Mouse (Mus musculus) C2C12 (cell line): ENCODE data around the gene Olfr519. TPM values are rescaled to one million over a fixed set of nuclear protein-coding genes. Genes with fewer than 3 reads are reported as not detected.

Experiments
- H3K27me3 ChIP-seq: one replicate; pipeline ENCODE4 v1.6.1; 2011; ENCODE audit not compliant: control insufficient read depth, insufficient read depth, insufficient read length
- H3K36me3 ChIP-seq: one replicate; pipeline ENCODE4 v1.6.1; 2011; ENCODE audit not compliant: control insufficient read depth, insufficient read depth
- H3K4me3 ChIP-seq: one replicate; pipeline ENCODE4 v1.5.1; 2011; ENCODE audit warnings: mild to moderate bottlenecking, control low read depth; ENCODE audit not compliant: poor library complexity, insufficient read depth, severe bottlenecking
- H3K79me2 ChIP-seq: one replicate; pipeline ENCODE4 v1.6.1; 2011; ENCODE audit not compliant: control insufficient read depth, insufficient read depth
- H3K79me3 ChIP-seq: one replicate; pipeline ENCODE4 v1.6.1; 2011; ENCODE audit warnings: low read depth, control low read depth
- H3ac ChIP-seq: one replicate; pipeline ENCODE3; 2011; ENCODE audit warnings: low read depth; ENCODE audit not compliant: control insufficient read depth, insufficient read length
- CEBPB ChIP-seq: IDR thresholded peaks from one replicate; pipeline ENCODE4 v1.6.1; 2011; ENCODE audit warnings: low read depth, mild to moderate bottlenecking, control low read depth, moderate library complexity
- CTCF ChIP-seq: IDR thresholded peaks from one replicate; pipeline ENCODE4 v1.5.1; 2011; ENCODE audit not compliant: control insufficient read depth, insufficient read depth, insufficient read length
- FOSL1 ChIP-seq: IDR thresholded peaks from one replicate; pipeline ENCODE4 v1.8.0; 2011; ENCODE audit warnings: mild to moderate bottlenecking, low read length; ENCODE audit not compliant: poor library complexity, insufficient read depth, severe bottlenecking
- MAX ChIP-seq: IDR thresholded peaks from one replicate; pipeline ENCODE4 v1.6.1; 2011; ENCODE audit warnings: mild to moderate bottlenecking, control low read depth
- MYOD1 ChIP-seq: IDR thresholded peaks from one replicate; pipeline ENCODE4 v1.6.1; 2011; ENCODE audit warnings: low read depth; ENCODE audit not compliant: control insufficient read depth, insufficient read length
- MYOG ChIP-seq: IDR thresholded peaks from one replicate; pipeline ENCODE4 v1.6.1; 2011; ENCODE audit not compliant: control insufficient read depth, insufficient read length; ENCODE audit errors: extremely low read depth
- USF1 ChIP-seq: IDR thresholded peaks from one replicate; pipeline ENCODE4 v1.6.1; 2011; ENCODE audit warnings: low read depth, mild to moderate bottlenecking, control low read depth, moderate library complexity
- polyA plus RNA-seq: library from polyadenylated mRNA; unstranded; fragments of >200 nt; fragmentation: generic; extraction: Trizol; gene quantifications from one replicate; pipeline ENCODE4 v1.2.1, GENCODE M21; 2012; ENCODE audit warnings: missing spikeins

Gene Olfr519
- polyA plus RNA-seq, 1 experiment, result not detected

DNA sequence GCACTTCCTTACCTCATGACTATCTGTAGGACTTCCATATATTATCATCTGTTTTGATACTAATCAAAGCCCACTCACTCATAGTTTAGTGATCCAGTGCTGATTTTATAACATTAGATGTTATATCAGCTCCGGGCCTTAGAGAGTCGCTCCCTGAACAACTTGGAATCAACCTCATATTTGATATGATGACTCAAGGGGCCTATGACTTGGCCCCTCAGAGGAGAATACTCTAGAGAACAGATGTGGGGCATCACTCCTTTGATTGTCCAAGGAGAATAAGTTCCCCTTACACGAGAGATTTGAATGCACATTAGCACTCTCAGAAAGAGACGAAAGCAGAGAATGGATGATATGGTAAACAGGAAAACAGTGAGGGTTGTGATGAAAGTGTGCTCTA lies 9.3 kb downstream of the Olfr519 start, which contains the start of gene Olfr518:
Olfr518 (minus strand) TSS at position 101 of the 400 bp plus-strand sequence.
- Histone ChIP-seq H3K36me3 (no peaks in the 10 kb centered on the region), H3K79me2 (no peaks in the 10 kb centered on the region), H3K79me3 (no peaks in the 10 kb centered on the region), H3K27me3 (no peaks in the 10 kb centered on the region), H3ac (no peak within 1 kb of the TSS), H3K4me3 (no peak within 1 kb of the TSS)
- TF ChIP-seq CEBPB, result no peak
- no peak for TF ChIP-seq MAX
- no peak for TF ChIP-seq FOSL1
- no peak for TF ChIP-seq CTCF
- no peak for TF ChIP-seq MYOG
- TF ChIP-seq MYOD1, result no peak
- TF ChIP-seq USF1, result no peak

- Histone ChIP-seq H3K79me2 (no peaks in the 10 kb centered on the region), H3K4me3 (no peak within 1 kb of the TSS), H3K27me3 (no peaks in the 10 kb centered on the region), H3K79me3 (no peaks in the 10 kb centered on the region), H3K36me3 (no peaks in the 10 kb centered on the region), H3ac (no peak within 1 kb of the TSS)
- TF ChIP-seq MYOG (no peak), USF1 (no peak), MYOD1 (no peak), CEBPB (no peak), MAX (no peak), FOSL1 (no peak), CTCF (no peak)
Observed at GRCm38 (mm10) chr7:108872279-108872678, 21.9 kb downstream of the Olfr519 start, which contains the start of gene Olfr517. TSS of gene Olfr517 (minus strand) at chr7:108872379.

DNA sequence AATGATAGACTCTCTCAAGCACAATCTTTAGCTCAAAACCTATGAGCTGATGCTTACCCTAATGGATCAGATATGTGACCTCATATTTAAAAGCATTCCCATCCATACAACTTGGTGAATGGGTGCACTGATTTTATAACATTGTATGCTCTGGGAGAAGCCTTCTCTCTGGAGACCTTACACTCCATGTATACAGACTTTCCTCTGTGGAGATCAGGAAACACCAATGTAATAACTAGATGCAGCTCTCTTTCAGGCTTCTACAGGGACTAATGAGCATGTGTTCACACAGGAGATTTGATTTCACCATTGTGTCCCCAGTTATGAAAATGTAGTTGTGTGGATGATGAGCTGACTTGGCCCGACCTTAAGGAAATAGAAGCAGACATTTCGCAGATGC lies 43.8 kb downstream of the Olfr519 start, which contains the start of gene Olfr516:
Olfr516 (minus strand) TSS at position 101 of the 400 bp plus-strand sequence.
- no peaks in the 10 kb centered on the region for H3K27me3 ChIP-seq
- TF ChIP-seq FOSL1, result no peak
- no peak for TF ChIP-seq USF1
- no peak for TF ChIP-seq CTCF
- no peak for TF ChIP-seq MYOG
- no peak for TF ChIP-seq CEBPB
- TF ChIP-seq MYOD1, result no peak
- TF ChIP-seq MAX, result no peak
- no peaks in the 10 kb centered on the region for H3K79me3 ChIP-seq
- H3K36me3 ChIP-seq, result no peaks in the 10 kb centered on the region
- H3K4me3 ChIP-seq, result no peak within 1 kb of the TSS
- H3ac ChIP-seq, result no peak within 1 kb of the TSS
- H3K79me2 ChIP-seq, result no peaks in the 10 kb centered on the region

Other genes with a start within 250 kb of the Olfr519 start
- gene Olfr509, start 242.5 kb downstream of the Olfr519 start, polyA plus RNA-seq, result not detected
- not detected for gene Olfr510, start 228.0 kb downstream of the Olfr519 start, polyA plus RNA-seq
- gene Olfr512, start 181.1 kb downstream of the Olfr519 start, polyA plus RNA-seq, result not detected
- not detected for gene Olfr513, start 143.4 kb downstream of the Olfr519 start, polyA plus RNA-seq
- not detected for gene Olfr514, start 68.4 kb downstream of the Olfr519 start, polyA plus RNA-seq
- not detected for gene Olfr516, start 43.9 kb downstream of the Olfr519 start, polyA plus RNA-seq
- gene Olfr517, start 22.0 kb downstream of the Olfr519 start, polyA plus RNA-seq, result not detected
- not detected for gene Olfr518, start 9.4 kb downstream of the Olfr519 start, polyA plus RNA-seq
- 0.02 TPM for gene Nlrp10, start 35.8 kb upstream of the Olfr519 start, polyA plus RNA-seq
- 191 TPM for gene Eif3f, start 40.0 kb upstream of the Olfr519 start, polyA plus RNA-seq
- 0.01 TPM for gene Tub, start 55.9 kb upstream of the Olfr519 start, polyA plus RNA-seq
- not detected for gene Ric3, start 188.9 kb upstream of the Olfr519 start, polyA plus RNA-seq